Mouse (Mus musculus): ENCODE measurements around the gene Lyz1.
A peak's percentile ranks its signal among the peaks of the same experiment; 100 is the strongest.
"Not testable (repeated sequence)": the region's sequence is repeated elsewhere in the genome, so short reads cannot be mapped to it uniquely, and the experiment has no call there.

The Lyz1 gene

GRCm38 (mm10) chr10:117292671-117293070, at the start of gene Lyz1:
Gene Lyz1 (minus strand): TSS chr10:117292868.
- peak; percentile 37 for DNase-seq

- DNase-seq = no peak
These were observed 49.7 kb upstream of the Lyz1 start for GRCm38 (mm10) chr10:117342406-117342805.

DNA sequence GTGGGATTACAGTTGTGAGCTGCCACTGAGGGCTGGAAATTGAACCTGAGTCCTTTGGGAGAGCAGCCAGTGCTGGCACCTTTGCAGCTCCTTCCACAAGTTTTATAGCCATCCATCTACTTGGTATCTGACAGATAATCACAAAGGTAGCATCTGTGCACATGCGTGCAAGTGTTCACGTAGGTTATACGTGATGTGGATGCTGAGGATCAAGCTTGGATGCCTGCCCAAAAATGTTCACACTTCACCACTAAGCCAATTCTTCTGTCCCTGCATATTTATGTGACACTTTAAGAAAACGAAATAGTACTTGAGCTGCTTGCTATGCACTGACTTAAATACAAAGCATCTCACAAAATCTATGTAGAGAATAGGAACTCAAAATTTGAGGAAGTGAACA, 48.4 kb upstream of the Lyz1 start:
- DNase-seq = no peak

- DNase-seq = no peak
These were observed 46.6 kb upstream of the Lyz1 start for GRCm38 (mm10) chr10:117339241-117339640.

DNA sequence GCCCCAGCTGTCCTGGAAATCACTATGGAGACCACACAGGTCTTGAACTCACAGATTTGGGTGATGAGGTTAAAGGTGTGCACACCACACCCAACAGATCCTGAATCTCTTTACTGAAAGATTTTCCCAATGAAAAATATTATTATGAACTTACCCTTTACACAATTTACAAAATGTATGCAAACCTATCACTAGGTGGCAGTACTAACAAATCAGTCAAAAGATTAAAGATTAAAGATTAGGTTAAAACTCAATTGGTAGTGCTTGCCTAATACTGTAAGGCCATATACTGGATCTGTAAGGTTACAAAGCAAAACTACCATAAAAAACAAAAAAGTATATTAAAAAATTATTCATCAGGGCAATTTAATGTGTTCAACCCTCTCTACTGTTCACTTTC, 45.3 kb upstream of the Lyz1 start:
- DNase-seq = no peak

DNA sequence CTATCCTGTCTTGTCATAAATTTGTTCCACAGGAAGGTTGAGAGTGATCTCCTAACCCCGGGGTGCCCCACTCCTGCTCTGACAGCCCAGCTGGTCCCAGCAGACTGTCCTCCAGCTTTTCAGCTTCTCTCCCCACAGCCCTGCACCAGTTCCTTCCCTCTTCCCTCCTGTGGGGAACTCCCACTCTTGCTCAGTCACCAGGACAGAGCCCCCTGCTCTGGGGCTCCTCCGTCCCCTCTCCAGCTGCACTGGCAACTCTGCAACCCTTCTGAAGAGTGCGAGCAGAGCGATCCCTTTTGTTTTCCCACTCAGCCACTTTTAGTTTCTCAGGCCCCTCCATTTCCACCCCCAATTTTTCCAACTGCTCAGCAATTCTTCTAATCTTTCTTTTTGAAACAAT, 43.0 kb upstream of the Lyz1 start:
- DNase-seq = no peak

- peak; percentile 60 for DNase-seq
These were observed 37.9 kb upstream of the Lyz1 start for GRCm38 (mm10) chr10:117330521-117330920.

DNA sequence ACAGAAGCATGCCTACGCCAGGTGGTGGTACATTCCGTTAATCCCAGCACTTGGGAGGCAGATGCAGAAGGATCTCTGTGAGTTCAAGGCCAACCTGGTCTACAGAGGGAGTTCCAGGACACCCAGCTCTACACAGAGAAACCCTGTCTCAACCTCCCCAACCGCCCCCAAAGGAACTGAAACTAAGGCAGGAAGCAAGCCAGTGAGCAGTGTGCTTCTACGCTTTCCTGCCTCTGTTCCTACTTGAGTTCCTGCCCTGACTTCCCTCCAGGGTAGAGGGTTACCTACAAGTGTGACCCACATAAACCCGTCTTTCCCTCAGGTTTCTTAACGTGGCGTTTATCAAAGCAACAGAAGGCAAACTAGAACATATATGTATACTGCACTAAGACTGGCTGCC, 31.1 kb upstream of the Lyz1 start:
- DNase-seq = no peak

DNA sequence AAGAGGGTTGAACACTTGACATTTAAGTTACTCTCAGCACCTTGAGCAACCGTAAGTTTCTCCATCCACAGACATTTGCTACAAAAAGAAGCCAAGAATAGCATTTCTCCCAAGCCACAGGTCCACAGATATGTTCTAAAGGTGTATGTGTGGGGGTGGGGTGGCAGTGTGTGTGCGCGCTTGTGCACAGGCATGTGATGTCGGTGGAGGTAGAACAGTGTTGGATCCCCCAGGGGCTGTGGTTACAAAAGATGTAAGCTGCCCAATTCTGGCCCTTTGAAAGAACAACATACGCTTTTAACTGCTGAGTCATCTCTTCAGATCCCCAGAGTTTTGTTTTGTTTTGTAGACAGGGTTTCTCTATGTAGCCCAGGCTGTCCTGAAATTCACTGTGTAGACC, 30.0 kb upstream of the Lyz1 start:
- no peak for DNase-seq

DNA sequence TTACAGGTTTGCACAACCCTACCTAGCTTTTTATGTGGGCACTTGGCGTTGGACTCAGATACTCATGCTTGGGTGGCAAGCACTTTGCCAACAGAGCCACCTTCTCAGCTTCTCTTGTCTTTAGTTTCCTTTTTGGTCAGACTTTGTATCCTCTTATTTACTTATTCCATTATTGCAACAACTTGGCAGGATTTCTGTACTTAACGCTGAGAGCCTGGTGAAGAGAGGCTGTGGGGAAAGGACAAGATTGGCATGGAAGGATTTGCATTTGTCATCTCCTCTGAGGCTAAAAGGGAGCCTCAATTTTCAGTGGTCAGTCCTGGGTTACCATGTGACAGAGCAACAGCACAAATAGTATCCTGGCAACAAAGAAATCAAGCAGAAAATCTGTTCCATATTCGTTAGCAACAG, 27.9 kb upstream of the Lyz1 start:
- peak; percentile 29 for DNase-seq

- no peak for DNase-seq
These were observed 23.7 kb upstream of the Lyz1 start for GRCm38 (mm10) chr10:117316391-117316790.

- DNase-seq = no peak
These were observed 20.5 kb upstream of the Lyz1 start for GRCm38 (mm10) chr10:117313133-117313532.

- DNase-seq = no peak
These were observed 19.5 kb upstream of the Lyz1 start for GRCm38 (mm10) chr10:117312168-117312567.

- DNase-seq = no peak
These were observed 11.7 kb upstream of the Lyz1 start for GRCm38 (mm10) chr10:117304371-117304770.

DNA sequence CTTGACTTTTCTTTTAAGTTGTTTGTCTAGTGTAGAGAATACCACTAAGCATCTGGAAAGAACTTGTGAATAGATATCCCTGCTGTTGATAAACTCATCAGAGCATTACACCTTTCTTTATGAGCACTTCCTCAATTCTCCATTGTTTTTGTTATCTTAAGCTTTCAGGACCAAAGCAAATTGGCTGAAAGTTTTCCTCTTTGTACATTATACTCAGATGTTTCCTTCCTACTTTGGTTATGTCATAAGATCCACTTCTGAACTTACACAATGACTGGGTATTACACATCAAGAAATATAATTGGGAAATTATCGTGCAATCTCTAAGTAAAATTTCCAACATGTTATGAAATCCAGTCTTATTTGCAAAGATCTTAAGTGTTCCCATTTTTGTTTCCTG, 9.0 kb upstream of the Lyz1 start:
- DNase-seq = no peak

DNA sequence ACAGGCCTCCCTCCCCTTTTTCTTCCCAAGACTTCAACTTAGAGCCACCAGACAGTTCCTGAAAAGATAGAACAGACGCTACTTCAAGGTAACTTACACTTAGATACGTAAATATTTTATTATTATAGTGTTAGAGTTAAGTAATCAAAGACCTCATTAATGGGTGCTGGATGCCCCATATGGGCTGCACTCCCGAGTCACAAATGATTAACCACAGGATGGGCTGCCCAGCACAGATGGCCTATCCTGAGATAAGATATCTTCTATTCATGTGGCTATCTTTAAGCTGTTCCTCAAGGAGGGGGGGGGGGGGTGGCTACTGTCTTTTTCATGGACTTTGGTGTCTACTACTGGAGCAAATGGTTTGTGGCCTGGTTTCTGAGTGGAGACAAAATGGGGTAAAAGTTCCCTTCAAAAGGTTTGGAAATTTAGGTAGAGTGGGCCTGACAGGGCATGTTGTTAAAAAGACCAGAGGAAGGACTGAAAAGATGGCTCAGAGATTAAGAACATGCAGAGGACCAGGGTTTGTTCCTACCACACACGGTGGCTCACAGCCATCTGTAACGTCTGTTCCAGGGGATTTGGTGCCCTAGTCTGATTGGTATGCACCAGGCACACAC, 7.3 kb upstream of the Lyz1 start:
- no peak for DNase-seq

DNA sequence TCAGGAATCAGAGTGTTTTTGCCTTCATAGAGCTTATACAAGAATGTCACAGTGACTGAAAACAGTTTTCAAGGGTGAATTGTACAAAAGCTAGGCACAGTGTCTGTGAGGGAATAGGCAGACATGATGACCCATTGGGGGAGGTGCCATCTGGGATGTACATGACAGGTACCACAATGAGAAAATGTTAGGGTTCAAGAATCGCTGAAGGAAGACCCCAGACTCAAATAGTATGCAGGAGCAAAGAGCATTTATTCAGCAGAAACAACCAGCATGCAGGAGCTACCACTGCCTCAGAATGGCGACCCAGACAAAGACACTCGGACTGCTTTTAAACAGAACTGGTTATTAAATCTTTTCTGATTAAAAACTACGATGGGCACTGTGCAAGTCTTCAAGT, 6.4 kb upstream of the Lyz1 start:
- no peak for DNase-seq

DNA sequence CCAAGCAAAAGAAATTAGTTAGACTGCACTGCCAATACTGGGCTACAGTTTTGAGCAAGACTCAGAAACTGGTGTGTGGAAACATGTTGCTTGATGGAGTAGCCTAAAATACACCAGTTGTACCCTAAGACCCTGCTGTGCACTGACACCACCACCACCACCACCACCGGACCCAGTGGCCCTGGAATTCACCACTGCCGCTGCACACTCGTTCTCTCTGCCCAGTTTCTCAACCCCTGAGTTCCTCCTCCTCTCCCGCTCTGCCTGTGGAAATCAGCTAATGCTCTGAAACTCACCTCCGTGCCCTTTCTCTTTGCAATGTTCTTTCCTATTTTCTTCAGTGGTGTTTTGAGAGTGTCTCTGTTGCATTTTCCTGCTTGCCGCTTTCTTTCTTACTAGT, 5.7 kb upstream of the Lyz1 start:
- DNase-seq = no peak

GRCm38 (mm10) chr10:117290936-117291335, 1.7 kb downstream of the Lyz1 start:
- DNase-seq = not testable (repeated sequence)

DNA sequence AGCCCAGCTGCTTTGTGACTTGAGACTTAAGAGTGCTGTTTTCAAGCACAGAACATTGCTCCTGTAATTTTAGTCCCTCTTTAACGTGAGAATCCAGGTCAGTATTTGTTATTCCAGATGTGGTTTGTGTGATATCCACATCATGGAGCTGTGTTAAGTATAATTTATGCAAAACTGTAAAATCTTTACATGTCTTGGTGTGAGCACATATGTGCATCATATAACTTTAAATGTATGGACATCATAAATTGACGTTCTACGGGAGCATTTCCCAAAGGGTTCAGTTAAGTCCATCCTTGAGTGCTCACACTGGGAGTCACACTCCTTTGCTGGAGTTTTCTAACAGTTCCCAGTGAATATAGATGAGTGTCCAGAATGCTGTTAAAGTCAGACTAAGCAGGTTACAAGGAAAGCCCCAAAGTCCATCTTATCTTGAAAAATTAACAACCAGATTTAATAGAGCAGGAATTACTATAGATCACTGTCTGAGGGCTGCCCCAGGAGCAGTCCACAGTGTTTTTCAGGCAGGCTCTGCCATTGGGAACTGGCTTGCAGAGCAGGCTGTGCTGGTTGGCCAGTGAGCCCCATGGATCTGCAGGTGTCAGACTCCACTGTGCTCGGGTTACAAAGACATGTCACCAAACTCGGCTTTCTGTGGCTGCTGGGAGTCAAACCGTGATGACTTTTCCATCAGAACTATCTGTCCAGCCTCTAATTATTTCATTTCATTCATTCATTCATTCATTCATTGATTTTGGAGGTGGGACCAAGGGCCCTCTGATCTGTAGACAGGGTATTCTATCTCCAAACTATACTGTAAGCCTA, 2.4 kb downstream of the Lyz1 start:
- DNase-seq = no peak

- not testable (repeated sequence) for DNase-seq
These were observed 3.6 kb downstream of the Lyz1 start for GRCm38 (mm10) chr10:117289034-117289505.

DNA sequence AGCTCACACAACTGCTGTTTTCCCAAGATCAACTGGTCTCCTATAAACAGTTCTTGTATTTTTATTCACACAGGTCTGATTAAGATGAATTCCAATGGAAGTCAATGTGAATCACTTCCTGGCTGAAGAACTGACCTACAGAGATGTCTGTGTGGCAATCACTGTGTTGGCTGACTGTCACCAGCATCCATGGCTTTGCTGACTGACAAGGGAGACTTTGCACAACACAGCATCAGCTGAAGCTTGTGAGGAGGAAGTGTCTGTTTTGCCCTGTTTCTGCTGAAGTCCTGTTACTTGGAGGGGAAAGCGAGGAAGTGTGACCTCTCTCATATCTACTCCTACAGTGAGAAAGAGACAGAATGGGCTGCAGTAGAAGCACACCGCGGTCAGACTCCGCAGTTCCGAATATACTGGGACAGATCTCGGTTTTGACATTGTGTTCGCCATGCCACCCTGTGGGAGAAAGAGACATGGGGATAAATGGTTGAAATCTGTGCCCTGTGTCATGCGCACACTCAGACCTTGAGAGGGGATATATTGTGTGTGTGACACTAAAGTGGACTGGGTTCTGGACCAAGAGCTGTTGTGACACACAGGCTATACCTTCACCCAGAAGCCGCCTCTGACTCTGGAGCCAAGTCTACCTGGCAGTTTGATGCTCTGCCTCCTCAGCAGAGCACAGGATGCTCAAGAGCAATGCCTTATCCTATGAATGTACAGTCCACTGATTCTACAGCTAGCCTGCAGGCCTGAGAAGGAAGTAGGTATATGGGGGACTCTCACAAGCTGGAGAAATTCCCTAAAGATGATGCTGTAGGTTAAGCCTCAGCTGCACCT, 4.3 kb downstream of the Lyz1 start:
- DNase-seq = no peak

GRCm38 (mm10) chr10:117287226-117287850, 5.3 kb downstream of the Lyz1 start:
- DNase-seq = no peak
